Mouse (Mus musculus): ENCODE results near the gene Ubap1l.

DNA sequence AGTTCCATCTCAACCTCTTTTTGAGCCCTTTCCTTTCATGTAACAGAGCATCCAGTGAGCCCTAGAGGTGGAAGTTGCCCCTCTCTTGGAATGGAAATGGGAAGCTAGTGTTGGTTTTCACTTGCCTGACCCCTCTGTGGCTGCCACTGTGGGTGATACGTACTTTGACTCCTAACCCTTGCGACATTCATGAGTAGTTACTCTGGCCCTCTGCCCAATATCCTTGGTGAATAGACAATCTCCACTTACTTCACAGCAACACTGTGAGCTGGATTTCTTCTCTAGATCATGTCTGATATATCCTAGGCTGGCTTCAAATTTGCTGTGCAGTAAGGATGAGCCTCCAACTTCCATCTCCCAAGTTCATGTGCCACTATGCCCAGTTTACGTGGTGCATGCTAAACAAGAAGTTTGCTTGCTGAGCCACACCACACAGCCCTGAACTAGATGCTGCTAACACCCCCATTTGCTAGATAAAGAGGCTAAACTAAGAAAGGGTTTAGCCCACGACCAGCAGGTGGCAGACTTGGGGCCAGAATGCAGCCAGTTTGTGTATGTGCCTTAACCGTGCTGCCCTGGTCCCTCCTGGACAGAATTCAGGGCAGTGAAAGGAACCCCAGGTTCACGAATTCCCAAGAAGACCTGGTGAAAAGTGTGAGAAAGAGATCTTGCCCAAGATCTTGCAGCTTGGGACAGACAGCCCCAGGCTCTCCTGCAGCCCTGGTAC, 32.0 kb downstream of the Ubap1l start:
- TF ChIP-seq POLR2A (IDR thresholded peaks at IDR 0.05; ENCODE audit: low read depth, low read length) (no peak), CTCF (conservative IDR thresholded peaks at IDR 0.05 in 1 of 2, IDR thresholded peaks at IDR 0.05 in 1 of 2; ENCODE audit: low read depth in 2 of 2, low read length in 2 of 2) (peak; percentile 54 to 86), BHLHE40 (IDR thresholded peaks at IDR 0.05; ENCODE audit: low read depth, low read length) (no peak), MAFK (IDR thresholded peaks at IDR 0.05; ENCODE audit: insufficient replicate concordance, low read length) (no peak)

All from CH12.LX (cell line).